Mouse (Mus musculus): ENCODE measurements at regions not wholly inside any gene's neighbourhood (a gene's known extent, or its start where the extent isn't known, plus 50 kb on each side); places are given as distances from the start of the nearest gene placed in this dataset.
A peak's percentile ranks its signal among the peaks of the same experiment; 100 is the strongest.

DNA sequence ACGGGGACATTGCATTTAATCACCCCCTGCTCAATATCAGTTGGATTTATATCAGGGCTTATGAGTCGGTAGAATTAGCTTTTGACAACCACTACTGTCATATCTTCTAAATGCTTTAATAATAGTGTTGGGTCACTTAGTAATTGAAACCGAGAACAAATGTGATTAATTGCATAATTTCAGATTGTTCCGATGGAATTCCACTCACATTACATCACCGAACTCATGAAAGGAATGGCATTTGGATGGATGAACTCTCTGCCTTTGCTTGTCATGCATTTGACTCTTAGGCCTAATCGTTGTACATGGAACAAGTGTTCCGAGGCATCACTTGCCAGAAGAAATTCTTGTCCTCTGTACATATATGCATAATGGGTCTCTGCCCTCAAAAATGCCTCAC, 99.6 kb upstream of the Tbc1d5 start:
- WGBS = 30% methylated on average over 7 of the region's 7 CpGs
- H3K9ac ChIP-seq (replicated peaks; ENCODE audit: low read depth, low read length) = no peak overlapping the region; the same call in 1 of the 2 replicates
- peaks cover 6% of the 10 kb centered on the region; the same call in 1 of the 2 replicates for H3K4me1 ChIP-seq (ENCODE audit: control insufficient read depth, insufficient read depth)
- DNase-seq (ENCODE audit: low spot score) (peak; percentile 16), ATAC-seq (ENCODE audit: insufficient read depth, low read depth) (no peak; the same call in 1 of the 2 replicates)
- no peaks in the 10 kb centered on the region for H3K27me3 ChIP-seq (ENCODE audit: control insufficient read depth, insufficient read depth, low read length)
- H3K4me3 ChIP-seq (ENCODE audit: low read depth, low read length) = no peak overlapping the region
- H3K9me3 ChIP-seq (replicated peaks; ENCODE audit: control insufficient read depth, low read length) = no peaks in the 10 kb centered on the region
- H3K36me3 ChIP-seq (replicated peaks; ENCODE audit: control insufficient read depth, insufficient read depth, low read length) = no peaks in the 10 kb centered on the region
- H3K4me2 ChIP-seq (ENCODE audit: low read depth, low read length) = no peak overlapping the region
- TF ChIP-seq EP300 (IDR thresholded peaks at IDR 0.05; ENCODE audit: low read depth) (no peak), CTCF (IDR thresholded peaks at IDR 0.05; ENCODE audit: low read depth) (no peak)
- peak overlapping the region; percentile 51 for H3K27ac ChIP-seq (ENCODE audit: low read depth)

DNA sequence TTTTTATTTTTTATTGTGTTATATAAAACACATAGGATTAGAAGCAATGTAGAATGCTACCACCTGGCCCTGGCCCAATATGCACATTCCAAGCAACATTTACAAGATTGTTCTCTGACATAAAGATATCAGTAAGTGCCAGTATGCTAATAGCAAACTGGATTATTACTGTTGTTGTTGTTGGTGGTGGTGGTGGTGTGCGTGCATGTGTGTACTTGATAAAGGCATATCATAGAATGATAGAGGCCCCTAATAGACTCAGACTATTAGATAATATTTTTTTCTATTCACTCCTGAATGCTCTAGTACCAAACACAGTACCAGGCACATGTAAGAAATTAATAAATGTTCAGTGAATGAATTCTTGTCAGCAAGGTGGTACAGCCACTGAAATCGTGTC, 98.9 kb upstream of the Tbc1d5 start:
- H3K4me3 ChIP-seq (ENCODE audit: low read depth, low read length) = no peak overlapping the region
- H3K27ac ChIP-seq (ENCODE audit: low read depth) = peak overlapping the region; percentile 51; the same call in 1 of the 2 replicates
- ATAC-seq (ENCODE audit: insufficient read depth, low read depth) = peak; percentile 2; the same call in 1 of the 2 replicates
- no peak overlapping the region for H3K4me2 ChIP-seq (ENCODE audit: low read depth, low read length)
- no peak for TF ChIP-seq EP300 (IDR thresholded peaks at IDR 0.05; ENCODE audit: low read depth)
- TF ChIP-seq CTCF (IDR thresholded peaks at IDR 0.05; ENCODE audit: low read depth) = no peak
- no peaks in the 10 kb centered on the region for H3K27me3 ChIP-seq (ENCODE audit: control insufficient read depth, insufficient read depth, low read length)
- H3K9me3 ChIP-seq (replicated peaks; ENCODE audit: control insufficient read depth, low read length) = no peaks in the 10 kb centered on the region
- 39% methylated on average over 2 of the region's 2 CpGs for WGBS
- no peak overlapping the region for H3K9ac ChIP-seq (replicated peaks; ENCODE audit: low read depth, low read length)
- no peak for DNase-seq (ENCODE audit: low spot score)
- H3K4me1 ChIP-seq (ENCODE audit: control insufficient read depth, insufficient read depth) = peaks cover 6% of the 10 kb centered on the region; the same call in 1 of the 2 replicates
- no peaks in the 10 kb centered on the region for H3K36me3 ChIP-seq (replicated peaks; ENCODE audit: control insufficient read depth, insufficient read depth, low read length)

DNA sequence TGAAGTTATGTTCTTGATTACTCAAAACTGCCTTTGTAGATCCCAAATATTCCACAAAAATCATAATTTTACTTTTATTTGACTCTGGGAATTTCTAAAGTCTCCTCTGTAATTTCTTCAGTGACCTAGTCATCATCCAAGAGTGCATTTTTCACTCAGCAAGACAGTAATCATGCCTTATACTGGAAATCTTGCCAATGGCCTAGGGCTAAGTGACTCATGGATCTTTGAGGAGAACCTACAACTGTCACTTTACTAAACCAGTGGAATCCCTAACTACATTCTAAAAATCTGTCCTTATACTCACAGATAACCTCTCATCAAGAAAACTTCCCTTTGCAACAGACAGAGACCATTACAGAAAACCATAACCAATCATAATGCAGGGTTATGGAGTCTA, 98.0 kb upstream of the Tbc1d5 start:
- H3K4me1 ChIP-seq (ENCODE audit: control insufficient read depth, insufficient read depth) = peaks cover 6% of the 10 kb centered on the region; the same call in 1 of the 2 replicates
- DNase-seq (ENCODE audit: low spot score) (no peak), ATAC-seq (ENCODE audit: insufficient read depth, low read depth) (no peak)
- H3K27ac ChIP-seq (ENCODE audit: low read depth) = no peak overlapping the region
- H3K9me3 ChIP-seq (replicated peaks; ENCODE audit: control insufficient read depth, low read length) = no peaks in the 10 kb centered on the region
- H3K4me2 ChIP-seq (ENCODE audit: low read depth, low read length) = no peak overlapping the region
- H3K27me3 ChIP-seq (ENCODE audit: control insufficient read depth, insufficient read depth, low read length) = no peaks in the 10 kb centered on the region
- H3K9ac ChIP-seq (replicated peaks; ENCODE audit: low read depth, low read length) = no peak overlapping the region
- TF ChIP-seq EP300 (IDR thresholded peaks at IDR 0.05; ENCODE audit: low read depth) (no peak), CTCF (IDR thresholded peaks at IDR 0.05; ENCODE audit: low read depth) (no peak)
- H3K36me3 ChIP-seq (replicated peaks; ENCODE audit: control insufficient read depth, insufficient read depth, low read length) = no peaks in the 10 kb centered on the region
- no peak overlapping the region for H3K4me3 ChIP-seq (ENCODE audit: low read depth, low read length)

DNA sequence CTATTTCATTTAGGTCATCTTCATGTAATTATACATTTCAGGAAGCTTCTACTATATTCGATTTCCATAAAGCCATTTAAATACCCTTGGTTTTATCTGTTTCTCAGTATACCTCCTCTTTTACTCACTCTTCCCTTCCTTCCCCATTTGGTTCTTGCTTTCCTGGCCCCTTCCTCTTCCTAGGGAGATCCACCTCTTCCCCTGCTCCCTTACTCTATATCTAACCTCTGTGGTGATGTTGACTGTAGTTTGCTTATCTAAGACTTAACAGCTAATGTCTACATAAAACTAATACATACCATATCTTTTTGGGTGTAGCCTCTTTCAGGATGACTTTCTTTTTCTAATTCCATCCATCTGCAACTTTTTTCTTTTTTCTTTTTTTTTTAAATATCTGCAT, 92.9 kb upstream of the Tbc1d5 start:
- H3K36me3 ChIP-seq (replicated peaks; ENCODE audit: control insufficient read depth, insufficient read depth, low read length) = no peaks in the 10 kb centered on the region
- H3K9ac ChIP-seq (replicated peaks; ENCODE audit: low read depth, low read length) = no peak overlapping the region
- no peaks in the 10 kb centered on the region for H3K27me3 ChIP-seq (ENCODE audit: control insufficient read depth, insufficient read depth, low read length)
- no peak for ATAC-seq (ENCODE audit: insufficient read depth, low read depth)
- H3K4me2 ChIP-seq (ENCODE audit: low read depth, low read length) = no peak overlapping the region
- TF ChIP-seq CTCF (IDR thresholded peaks at IDR 0.05; ENCODE audit: low read depth) (no peak), EP300 (IDR thresholded peaks at IDR 0.05; ENCODE audit: low read depth) (no peak)
- no peaks in the 10 kb centered on the region for H3K9me3 ChIP-seq (replicated peaks; ENCODE audit: control insufficient read depth, low read length)
- no peak for DNase-seq (ENCODE audit: low spot score)
- no peaks in the 10 kb centered on the region for H3K4me1 ChIP-seq (ENCODE audit: control insufficient read depth, insufficient read depth)
- H3K27ac ChIP-seq (ENCODE audit: low read depth) = no peak overlapping the region
- 70% methylated on average over 1 of the region's 1 CpGs for WGBS
- no peak overlapping the region for H3K4me3 ChIP-seq (ENCODE audit: low read depth, low read length)

DNA sequence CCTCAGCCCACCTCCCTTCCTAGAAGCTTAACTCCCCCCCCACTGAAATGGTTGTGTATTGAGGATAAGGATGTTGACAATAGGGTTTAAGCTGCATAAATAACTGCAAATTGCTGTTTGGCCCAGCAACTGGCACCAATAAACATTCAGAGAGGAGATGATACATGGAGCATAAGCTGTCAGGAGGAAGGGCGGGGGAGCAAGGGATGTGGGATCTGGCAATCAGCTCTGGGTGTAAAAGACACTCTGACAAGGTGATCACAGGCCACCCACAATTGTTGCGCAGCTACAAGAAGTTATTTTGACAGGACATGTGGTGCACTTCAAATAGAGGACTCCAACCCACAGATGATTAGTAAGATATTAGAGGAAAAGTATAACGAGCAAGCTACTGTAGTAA, 83.8 kb upstream of the Tbc1d5 start:
- 67% methylated on average over 3 of the region's 3 CpGs for WGBS
- Histone ChIP-seq H3K4me2 (ENCODE audit: low read depth, low read length) (no peak overlapping the region), H3K9ac (replicated peaks; ENCODE audit: low read depth, low read length) (no peak overlapping the region), H3K36me3 (replicated peaks; ENCODE audit: control insufficient read depth, insufficient read depth, low read length) (no peaks in the 10 kb centered on the region), H3K4me1 (ENCODE audit: control insufficient read depth, insufficient read depth) (no peaks in the 10 kb centered on the region), H3K4me3 (ENCODE audit: low read depth, low read length) (no peak overlapping the region), H3K9me3 (replicated peaks; ENCODE audit: control insufficient read depth, low read length) (no peaks in the 10 kb centered on the region), H3K27ac (ENCODE audit: low read depth) (no peak overlapping the region), H3K27me3 (ENCODE audit: control insufficient read depth, insufficient read depth, low read length) (no peaks in the 10 kb centered on the region)
- no peak for TF ChIP-seq CTCF (IDR thresholded peaks at IDR 0.05; ENCODE audit: low read depth)
- TF ChIP-seq EP300 (IDR thresholded peaks at IDR 0.05; ENCODE audit: low read depth) = no peak
- ATAC-seq (ENCODE audit: insufficient read depth, low read depth) = no peak
- DNase-seq (ENCODE audit: low spot score) = no peak

DNA sequence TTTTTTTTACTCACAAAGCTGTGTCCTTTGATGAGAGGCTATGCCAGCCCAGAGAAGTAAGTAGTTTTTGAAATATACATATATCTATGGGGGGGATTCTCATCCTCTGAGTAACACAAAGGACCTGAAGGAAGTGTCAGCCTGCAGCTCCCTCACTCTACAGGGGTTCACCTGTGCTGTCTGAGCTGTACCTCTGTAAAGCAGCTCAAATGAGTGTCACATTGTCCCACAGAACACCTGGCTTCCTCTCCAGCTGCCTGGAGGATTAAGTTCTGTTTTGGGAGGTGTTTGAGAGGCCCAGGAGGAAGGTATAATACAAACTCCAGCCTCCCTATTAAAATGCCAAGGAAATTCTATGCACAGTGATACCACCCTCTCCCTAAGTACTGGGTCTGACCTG, 83.3 kb upstream of the Tbc1d5 start:
- H3K4me1 ChIP-seq (ENCODE audit: control insufficient read depth, insufficient read depth) = no peaks in the 10 kb centered on the region
- no peaks in the 10 kb centered on the region for H3K9me3 ChIP-seq (replicated peaks; ENCODE audit: control insufficient read depth, low read length)
- no peak overlapping the region for H3K4me3 ChIP-seq (ENCODE audit: low read depth, low read length)
- ATAC-seq (ENCODE audit: insufficient read depth, low read depth) (no peak), DNase-seq (ENCODE audit: low spot score) (no peak)
- no peak overlapping the region for H3K4me2 ChIP-seq (ENCODE audit: low read depth, low read length)
- H3K9ac ChIP-seq (replicated peaks; ENCODE audit: low read depth, low read length) = no peak overlapping the region
- no peak overlapping the region for H3K27ac ChIP-seq (ENCODE audit: low read depth)
- TF ChIP-seq CTCF (IDR thresholded peaks at IDR 0.05; ENCODE audit: low read depth) (no peak), EP300 (IDR thresholded peaks at IDR 0.05; ENCODE audit: low read depth) (no peak)
- H3K27me3 ChIP-seq (ENCODE audit: control insufficient read depth, insufficient read depth, low read length) = no peaks in the 10 kb centered on the region
- H3K36me3 ChIP-seq (replicated peaks; ENCODE audit: control insufficient read depth, insufficient read depth, low read length) = no peaks in the 10 kb centered on the region
